Mouse (Mus musculus) intestine, embryonic 16.5 days (tissue): ENCODE data around the gene Sfxn5. TPM values are rescaled to one million over a fixed set of nuclear protein-coding genes. Genes with fewer than 3 reads are reported as not detected.

Source experiments
- ATAC-seq: fragments of 200-750 bp; cut with Nextera tagmentation; 2 replicates; pipeline ENCODE4 v1.8.0; 2017; ENCODE audit warnings: moderate TSS enrichment, moderate library complexity
- H3K27ac ChIP-seq: fragments of 300-500 bp; sonication (generic); 2 replicates; pipeline ENCODE4 v1.5.1; 2014; ENCODE audit warnings: mild to moderate bottlenecking, low read length
- H3K27me3 ChIP-seq: fragments of 300-500 bp; sonication (generic); replicated peaks from 2 replicates; pipeline ENCODE4 v1.6.1; 2014; ENCODE audit warnings: low read length, control low read depth, mixed read lengths; ENCODE audit not compliant: control insufficient read depth, insufficient read depth
- H3K36me3 ChIP-seq: fragments of 300-500 bp; sonication (generic); 2 replicates; pipeline ENCODE4 v1.6.1; 2014; ENCODE audit warnings: low read length, control low read depth; ENCODE audit not compliant: control insufficient read depth, insufficient read depth
- H3K4me1 ChIP-seq: fragments of 300-500 bp; sonication (generic); 2 replicates; pipeline ENCODE4 v1.6.1; 2014; ENCODE audit warnings: low read length, control low read depth, mixed read lengths; ENCODE audit not compliant: control insufficient read depth, insufficient read depth
- H3K4me2 ChIP-seq: fragments of 300-500 bp; sonication (generic); 2 replicates; pipeline ENCODE4 v1.6.1; 2014; ENCODE audit warnings: low read depth, low read length, control low read depth
- H3K4me3 ChIP-seq: fragments of 300-500 bp; sonication (generic); 2 replicates; pipeline ENCODE4 v1.5.1; 2014; ENCODE audit warnings: mild to moderate bottlenecking, low read length
- H3K9ac ChIP-seq: fragments of 300-500 bp; sonication (generic); 2 replicates; pipeline ENCODE4 v1.6.1; 2014; ENCODE audit warnings: low read depth, low read length
- H3K9me3 ChIP-seq: fragments of 300-500 bp; sonication (generic); 2 replicates; pipeline ENCODE4 v1.6.1; 2016; ENCODE audit warnings: low read length, control low read depth; ENCODE audit not compliant: control insufficient read depth
- WGBS: fragments of 180-500 bp; shearing (Covaris S2); extraction: QIAGEN DNeasy Blood & Tissue Kit; methylation state at CpG from one replicate; pipeline ENCODE4 v1.1.7; 2014; 5-methylcytosine and 5-hydroxymethylcytosine counted together
- polyA plus RNA-seq: library from polyadenylated mRNA; unstranded; fragments of >200 nt; fragmentation: Nextera tagmentation; extraction: Ambion mirVana; gene quantifications from 2 replicates; pipeline ENCODE4 v1.2.1, GENCODE M21; 2015

Gene Sfxn5
- polyA plus RNA-seq, 1 experiment from 2014 or later = 7.2 TPM

- Histone ChIP-seq H3K27me3 (no peaks in the 10 kb centered on the region), H3K9ac (no peak overlapping the region), H3K4me2 (no peak overlapping the region), H3K4me1 (peaks cover 5% of the 10 kb centered on the region; the same call in 1 of the 2 replicates), H3K9me3 (no peaks in the 10 kb centered on the region), H3K4me3 (no peak overlapping the region), H3K27ac (no peak overlapping the region), H3K36me3 (no peaks in the 10 kb centered on the region)
- ATAC-seq = peak; percentile 39; the same call in 1 of the 2 replicates
- WGBS = 91% methylated on average over 4 of the region's 4 CpGs
Measured at GRCm38 (mm10) chr6:85262865-85263515, 70.2 kb downstream of the Sfxn5 start.

- H3K27ac ChIP-seq = no peak overlapping the region
- no peak overlapping the region for H3K9ac ChIP-seq
- no peaks in the 10 kb centered on the region for H3K36me3 ChIP-seq
- ATAC-seq = no peak
- H3K4me2 ChIP-seq = no peak overlapping the region
- H3K4me1 ChIP-seq = peaks cover 5% of the 10 kb centered on the region; the same call in 1 of the 2 replicates
- H3K27me3 ChIP-seq = no peaks in the 10 kb centered on the region
- no peak overlapping the region for H3K4me3 ChIP-seq
- no peaks in the 10 kb centered on the region for H3K9me3 ChIP-seq
- 76% methylated on average over 12 of the region's 12 CpGs for WGBS
Measured at GRCm38 (mm10) chr6:85259094-85259630, 74.1 kb downstream of the Sfxn5 start.

- H3K36me3 ChIP-seq = no peaks in the 10 kb centered on the region
- H3K27ac ChIP-seq = no peak overlapping the region
- no peak for ATAC-seq
- no peaks in the 10 kb centered on the region for H3K9me3 ChIP-seq
- no peak overlapping the region for H3K9ac ChIP-seq
- WGBS = 74% methylated on average over 6 of the region's 6 CpGs
- H3K4me1 ChIP-seq = peaks cover 9% of the 10 kb centered on the region
- H3K4me3 ChIP-seq = no peak overlapping the region
- no peak overlapping the region for H3K4me2 ChIP-seq
- H3K27me3 ChIP-seq = no peaks in the 10 kb centered on the region
Measured at GRCm38 (mm10) chr6:85255578-85255977, 77.6 kb downstream of the Sfxn5 start.

- H3K27me3 ChIP-seq = no peaks in the 10 kb centered on the region
- H3K4me2 ChIP-seq = no peak overlapping the region
- no peak overlapping the region for H3K27ac ChIP-seq
- no peak overlapping the region for H3K4me3 ChIP-seq
- ATAC-seq = peak; percentile 61; the same call in 1 of the 2 replicates
- peaks cover 5% of the 10 kb centered on the region; the same call in 1 of the 2 replicates for H3K4me1 ChIP-seq
- H3K36me3 ChIP-seq = no peaks in the 10 kb centered on the region
- WGBS = 56% methylated on average over 7 of the region's 7 CpGs
- no peaks in the 10 kb centered on the region for H3K9me3 ChIP-seq
- no peak overlapping the region for H3K9ac ChIP-seq
Measured at GRCm38 (mm10) chr6:85253994-85254541, 79.2 kb downstream of the Sfxn5 start.

GRCm38 (mm10) chr6:85253275-85253674 lies 79.9 kb downstream of the Sfxn5 start:
- no peak; the same call in 1 of the 2 replicates for ATAC-seq
- no peaks in the 10 kb centered on the region for H3K36me3 ChIP-seq
- no peaks in the 10 kb centered on the region for H3K27me3 ChIP-seq
- no peak overlapping the region for H3K27ac ChIP-seq
- no peak overlapping the region for H3K4me3 ChIP-seq
- WGBS = 78% methylated on average over 3 of the region's 3 CpGs
- no peak overlapping the region for H3K9ac ChIP-seq
- H3K4me2 ChIP-seq = no peak overlapping the region
- H3K9me3 ChIP-seq = no peaks in the 10 kb centered on the region
- H3K4me1 ChIP-seq = peaks cover 5% of the 10 kb centered on the region; the same call in 1 of the 2 replicates

GRCm38 (mm10) chr6:85252251-85253058 lies 80.8 kb downstream of the Sfxn5 start:
- peaks cover 5% of the 10 kb centered on the region; the same call in 1 of the 2 replicates for H3K4me1 ChIP-seq
- H3K27me3 ChIP-seq = no peaks in the 10 kb centered on the region
- H3K9ac ChIP-seq = no peak overlapping the region
- no peak overlapping the region for H3K4me2 ChIP-seq
- no peak overlapping the region for H3K27ac ChIP-seq
- no peaks in the 10 kb centered on the region for H3K9me3 ChIP-seq
- H3K36me3 ChIP-seq = no peaks in the 10 kb centered on the region
- H3K4me3 ChIP-seq = no peak overlapping the region
- ATAC-seq = no peak
- 78% methylated on average over 17 of the region's 17 CpGs for WGBS

- no peak for ATAC-seq
- no peak overlapping the region for H3K4me3 ChIP-seq
- peaks cover 5% of the 10 kb centered on the region; the same call in 1 of the 2 replicates for H3K4me1 ChIP-seq
- no peaks in the 10 kb centered on the region for H3K27me3 ChIP-seq
- H3K9me3 ChIP-seq = no peaks in the 10 kb centered on the region
- no peak overlapping the region for H3K27ac ChIP-seq
- WGBS = 42% methylated on average over 6 of the region's 6 CpGs
- no peaks in the 10 kb centered on the region for H3K36me3 ChIP-seq
- no peak overlapping the region for H3K4me2 ChIP-seq
- H3K9ac ChIP-seq = no peak overlapping the region
Measured at GRCm38 (mm10) chr6:85250811-85251241, 82.4 kb downstream of the Sfxn5 start.

GRCm38 (mm10) chr6:85249821-85250220 lies 83.4 kb downstream of the Sfxn5 start:
- peaks cover 5% of the 10 kb centered on the region; the same call in 1 of the 2 replicates for H3K4me1 ChIP-seq
- H3K9ac ChIP-seq = no peak overlapping the region
- H3K27ac ChIP-seq = no peak overlapping the region
- H3K27me3 ChIP-seq = no peaks in the 10 kb centered on the region
- 86% methylated on average over 9 of the region's 9 CpGs for WGBS
- no peak overlapping the region for H3K4me3 ChIP-seq
- no peaks in the 10 kb centered on the region for H3K36me3 ChIP-seq
- H3K9me3 ChIP-seq = no peaks in the 10 kb centered on the region
- ATAC-seq = no peak
- no peak overlapping the region for H3K4me2 ChIP-seq

- Histone ChIP-seq H3K9me3 (no peaks in the 10 kb centered on the region), H3K4me2 (peak overlapping the region; percentile 40; the same call in 1 of the 2 replicates), H3K9ac (no peak overlapping the region), H3K36me3 (no peaks in the 10 kb centered on the region), H3K4me1 (no peaks in the 10 kb centered on the region), H3K27me3 (no peaks in the 10 kb centered on the region), H3K27ac (no peak overlapping the region), H3K4me3 (no peak overlapping the region)
- 8% methylated on average over 4 of the region's 4 CpGs for WGBS
- ATAC-seq = peak; percentile 67; the same call in 1 of the 2 replicates
Measured at GRCm38 (mm10) chr6:85239044-85239489, 94.2 kb downstream of the Sfxn5 start.
